Mouse (Mus musculus): ENCODE data around the gene Gpr55. TPM values are rescaled to one million over a fixed set of nuclear protein-coding genes. Genes with fewer than 3 reads are reported as not detected.
"Not testable (repeated sequence)": the region's sequence is repeated elsewhere in the genome, so short reads cannot be mapped to it uniquely, and the experiment has no call there.

The Gpr55 gene
- total RNA-seq (2021): not detected

- intact Hi-C loops (cut with DNase I): no loop called here
- DNase-seq (ENCODE audit: low spot score): no peak
Measured at GRCm38 (mm10) chr1:85960873-85961272, at the start of gene Gpr55. Gpr55 (minus strand) TSS chr1:85961007.

- peak; percentile 50 for DNase-seq (ENCODE audit: low spot score)
- intact Hi-C loops (cut with DNase I): loop anchor here (1.0 kb wide), 3 partner anchors 69 to 154 kb away; no protein-coding TSS in a partner anchor
Measured at GRCm38 (mm10) chr1:86007778-86008177, 47.0 kb upstream of the Gpr55 start.

DNA sequence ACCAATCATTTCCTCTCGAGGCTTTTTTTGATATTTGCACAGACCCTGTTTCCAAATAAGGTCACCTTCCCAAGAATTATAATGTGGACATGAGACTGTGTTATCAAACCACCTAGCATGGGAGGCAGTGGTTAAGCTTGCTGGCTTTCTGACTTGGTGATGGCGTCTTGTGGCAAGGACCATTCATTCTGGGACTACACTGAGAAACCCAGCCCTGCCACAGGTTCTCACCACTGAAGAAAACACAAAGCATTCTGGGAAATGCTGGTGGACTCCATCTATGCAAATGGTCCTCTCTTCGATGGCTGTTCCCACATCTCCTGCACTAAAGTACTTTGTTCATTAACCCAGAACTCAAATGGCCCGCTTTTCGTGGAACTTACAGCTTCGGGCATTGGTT is 45.2 kb upstream of the Gpr55 start:
- intact Hi-C loops (cut with DNase I): no loop called here
- no peak for DNase-seq (ENCODE audit: low spot score)

DNA sequence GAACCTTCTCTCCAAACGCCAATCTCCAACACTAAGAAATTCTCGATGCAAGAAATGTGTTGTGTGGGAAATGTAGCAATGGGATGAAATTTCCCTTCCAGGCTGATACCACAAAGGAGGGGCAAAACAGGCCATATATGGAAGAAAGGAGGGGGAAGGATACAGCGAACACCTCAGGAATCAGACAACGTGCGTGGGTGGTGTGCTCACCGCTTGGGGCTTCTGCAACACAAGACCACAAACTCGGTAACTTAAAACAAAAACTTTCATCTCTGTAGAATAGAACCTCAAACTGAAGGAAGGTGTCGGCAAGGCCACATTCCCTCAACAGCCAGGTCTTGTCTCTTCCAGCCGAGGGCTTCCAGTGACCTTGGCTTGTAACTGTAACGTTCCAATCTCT is 44.7 kb upstream of the Gpr55 start:
- no peak for DNase-seq (ENCODE audit: low spot score)
- intact Hi-C loops (cut with DNase I): no loop called here

- intact Hi-C loops (cut with DNase I): no loop called here
Measured at GRCm38 (mm10) chr1:85999853-86000570, 39.2 kb upstream of the Gpr55 start.

DNA sequence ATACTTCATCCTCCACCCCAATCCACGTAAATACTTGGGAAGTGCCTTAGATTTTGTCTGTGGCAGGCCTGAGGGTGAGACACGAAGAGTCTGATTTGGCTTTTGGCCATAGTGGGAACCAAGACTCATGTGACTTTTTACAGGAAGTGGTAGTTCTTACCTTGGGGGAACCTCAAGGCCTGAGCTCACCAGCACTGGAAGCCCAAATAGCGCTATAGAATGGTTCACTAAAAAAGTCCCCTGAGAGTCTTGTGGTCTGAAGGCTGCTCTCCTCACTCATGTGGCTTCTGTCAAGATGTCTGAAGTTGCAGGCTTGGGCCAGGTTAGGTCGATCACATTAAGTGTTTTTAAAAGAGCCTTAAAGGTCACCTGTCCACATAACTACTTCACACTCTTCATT is 37.2 kb upstream of the Gpr55 start:
- intact Hi-C loops (cut with DNase I): no loop called here
- DNase-seq (ENCODE audit: low spot score): no peak

More at GRCm38 (mm10) chr1:85999853-86000570, 39.2 kb upstream of the Gpr55 start:
- DNase-seq (ENCODE audit: low spot score): no peak

DNA sequence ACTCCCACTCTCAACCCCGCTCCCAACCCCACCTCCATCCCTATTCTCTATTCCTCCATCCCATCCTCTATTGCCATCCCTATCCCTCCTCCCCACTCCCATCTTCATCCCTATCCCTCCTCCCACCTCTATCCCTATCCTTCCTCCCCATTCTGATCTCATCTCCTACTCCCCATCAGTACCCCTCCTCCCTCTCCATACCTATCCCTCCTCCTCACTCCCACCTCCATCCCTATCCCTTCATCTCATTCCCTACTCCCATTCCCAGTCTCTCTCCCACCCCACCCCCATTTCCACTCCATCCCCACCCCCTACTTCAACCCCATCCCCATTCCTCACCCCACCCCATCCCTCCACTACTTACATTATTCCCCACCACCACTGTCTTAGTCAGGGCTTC is 36.4 kb upstream of the Gpr55 start:
- no peak for DNase-seq (ENCODE audit: low spot score)
- intact Hi-C loops (cut with DNase I): no loop called here

DNA sequence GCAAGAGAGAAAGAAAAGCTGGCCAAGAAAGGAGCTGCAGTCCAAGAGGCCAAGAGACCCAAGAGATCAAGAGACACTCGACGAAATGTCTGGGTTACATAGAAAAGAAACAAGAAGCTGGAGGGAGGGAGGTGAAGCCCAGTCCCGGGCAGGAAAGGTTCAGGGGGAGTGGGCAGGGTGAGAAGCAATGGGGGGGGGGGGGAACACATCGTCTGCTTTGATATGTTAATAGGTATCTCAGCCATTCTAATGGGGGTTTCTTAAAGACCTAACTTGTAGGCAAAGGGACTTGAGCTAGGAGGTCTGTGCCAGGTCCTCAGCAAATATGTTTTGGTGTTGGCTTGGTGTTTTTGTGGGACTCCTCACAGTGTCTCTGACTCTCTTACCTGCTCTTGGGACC is 32.7 kb upstream of the Gpr55 start:
- intact Hi-C loops (cut with DNase I): no loop called here
- no peak for DNase-seq (ENCODE audit: low spot score)

GRCm38 (mm10) chr1:85992175-85992574 is 31.4 kb upstream of the Gpr55 start:
- intact Hi-C loops (cut with DNase I): no loop called here
- DNase-seq (ENCODE audit: low spot score): no peak

GRCm38 (mm10) chr1:85988882-85989281 is 28.1 kb upstream of the Gpr55 start:
- intact Hi-C loops (cut with DNase I); DNase-seq (ENCODE audit: low spot score): not testable (repeated sequence)

- DNase-seq (ENCODE audit: low spot score): no peak
- intact Hi-C loops (cut with DNase I): no loop called here
Measured at GRCm38 (mm10) chr1:85988351-85988750, 27.5 kb upstream of the Gpr55 start.

DNA sequence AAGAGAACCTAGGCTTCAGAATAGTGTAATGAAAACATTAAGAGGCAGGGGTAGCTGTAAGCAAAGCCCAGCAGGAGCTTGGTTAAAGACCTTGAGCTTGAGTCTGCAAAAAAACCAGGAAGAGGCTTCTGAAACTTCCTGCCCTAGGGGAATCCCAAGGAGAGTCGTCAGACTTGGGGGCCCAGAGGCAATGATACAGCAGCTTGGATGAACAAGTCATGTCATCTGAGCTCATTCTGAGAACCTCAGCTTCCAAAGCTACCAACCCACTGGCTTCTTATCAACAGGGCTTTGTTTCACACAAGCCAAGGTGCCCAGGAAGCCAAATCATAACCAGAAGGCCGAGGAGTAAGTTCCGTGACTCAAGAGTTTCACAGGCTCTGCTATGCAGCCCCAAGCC is 25.0 kb upstream of the Gpr55 start:
- intact Hi-C loops (cut with DNase I): no loop called here
- DNase-seq (ENCODE audit: low spot score): no peak

DNA sequence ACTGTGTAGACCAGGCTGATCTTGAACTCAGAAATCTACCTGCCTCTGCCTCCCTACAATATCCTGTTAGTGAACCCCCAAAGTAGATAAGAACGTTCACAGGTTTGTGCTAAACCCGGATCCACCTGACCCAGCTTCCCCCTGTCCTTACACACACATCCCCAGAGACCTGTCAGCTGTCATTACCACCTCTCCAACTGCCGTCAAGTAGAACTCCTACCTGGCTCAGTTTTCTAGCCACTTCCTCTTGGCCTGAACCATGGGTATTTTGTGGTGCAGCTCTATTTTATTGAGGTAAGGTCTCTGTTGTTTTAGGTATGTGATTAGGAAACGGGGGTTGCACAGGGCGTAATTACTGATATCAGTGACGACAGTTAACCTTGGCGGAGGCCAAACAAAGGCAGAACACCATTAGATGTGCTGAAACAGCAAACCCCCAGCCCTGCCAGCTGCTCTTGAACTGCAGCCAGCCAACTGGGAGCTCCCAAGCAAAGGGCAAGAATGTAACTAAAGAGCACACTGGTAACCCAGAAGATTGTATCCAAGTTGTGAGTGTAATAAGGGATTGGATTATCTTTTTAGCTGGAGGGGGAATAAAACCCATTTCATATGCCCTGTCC is 21.0 kb upstream of the Gpr55 start:
- intact Hi-C loops (cut with DNase I): no loop called here
- no peak for DNase-seq (ENCODE audit: low spot score)

GRCm38 (mm10) chr1:85977709-85978108 is 16.9 kb upstream of the Gpr55 start:
- intact Hi-C loops (cut with DNase I): no loop called here

DNA sequence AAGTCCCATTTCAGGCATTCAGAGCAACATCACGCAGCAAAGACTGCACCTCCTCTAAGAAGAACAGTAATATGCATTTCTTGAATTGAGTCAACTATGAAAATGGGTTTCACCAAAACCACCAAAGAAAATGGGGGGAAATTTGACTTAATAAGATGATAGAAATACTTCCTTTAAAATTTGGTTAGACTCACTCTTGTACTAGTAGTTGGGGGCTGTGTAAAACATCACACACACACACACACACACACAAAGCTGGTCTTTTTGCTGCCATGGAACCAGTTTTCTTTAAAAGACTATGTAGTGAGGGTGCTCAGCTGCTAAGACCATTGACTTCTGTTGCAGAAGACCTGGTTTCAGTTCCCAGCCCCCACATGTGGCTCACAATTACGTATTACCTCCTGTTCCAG is 12.7 kb upstream of the Gpr55 start:
- DNase-seq (ENCODE audit: low spot score): no peak
- intact Hi-C loops (cut with DNase I): no loop called here

More at GRCm38 (mm10) chr1:85977709-85978108, 16.9 kb upstream of the Gpr55 start:
- no peak for DNase-seq (ENCODE audit: low spot score)

- no peak for DNase-seq (ENCODE audit: low spot score)
- intact Hi-C loops (cut with DNase I): no loop called here
Measured at GRCm38 (mm10) chr1:85972341-85972740, 11.5 kb upstream of the Gpr55 start.

- no peak for DNase-seq (ENCODE audit: low spot score)
- intact Hi-C loops (cut with DNase I): no loop called here
Measured at GRCm38 (mm10) chr1:85971070-85971469, 10.3 kb upstream of the Gpr55 start.

- intact Hi-C loops (cut with DNase I): no loop called here
- DNase-seq (ENCODE audit: low spot score): no peak
Measured at GRCm38 (mm10) chr1:85969519-85969918, 8.7 kb upstream of the Gpr55 start.

- no peak for DNase-seq (ENCODE audit: low spot score)
- intact Hi-C loops (cut with DNase I): no loop called here
Measured at GRCm38 (mm10) chr1:85969081-85969480, 8.3 kb upstream of the Gpr55 start.

- DNase-seq (ENCODE audit: low spot score): no peak
- intact Hi-C loops (cut with DNase I): no loop called here
Measured at GRCm38 (mm10) chr1:85965856-85966255, 5.0 kb upstream of the Gpr55 start.

DNA sequence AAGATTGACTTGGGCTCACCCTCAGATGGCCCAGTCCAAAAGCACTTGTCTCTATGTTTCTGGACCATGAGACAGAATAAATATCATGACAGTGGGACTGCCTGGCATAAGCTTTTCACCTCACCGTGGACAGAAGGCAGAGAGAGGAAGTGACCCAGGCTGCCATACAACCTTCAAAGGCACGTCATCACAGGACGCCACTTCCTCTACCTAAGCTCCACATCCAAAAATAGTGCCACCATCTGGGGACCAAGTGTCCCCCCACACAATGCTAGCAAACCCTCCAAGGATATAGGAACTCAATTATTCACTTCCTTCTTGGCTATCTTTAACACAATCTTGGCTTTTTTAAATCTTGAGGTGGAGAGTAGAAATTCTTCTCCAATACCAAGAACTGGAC is 1.3 kb upstream of the Gpr55 start:
- DNase-seq (ENCODE audit: low spot score): no peak
- intact Hi-C loops (cut with DNase I): no loop called here

DNA sequence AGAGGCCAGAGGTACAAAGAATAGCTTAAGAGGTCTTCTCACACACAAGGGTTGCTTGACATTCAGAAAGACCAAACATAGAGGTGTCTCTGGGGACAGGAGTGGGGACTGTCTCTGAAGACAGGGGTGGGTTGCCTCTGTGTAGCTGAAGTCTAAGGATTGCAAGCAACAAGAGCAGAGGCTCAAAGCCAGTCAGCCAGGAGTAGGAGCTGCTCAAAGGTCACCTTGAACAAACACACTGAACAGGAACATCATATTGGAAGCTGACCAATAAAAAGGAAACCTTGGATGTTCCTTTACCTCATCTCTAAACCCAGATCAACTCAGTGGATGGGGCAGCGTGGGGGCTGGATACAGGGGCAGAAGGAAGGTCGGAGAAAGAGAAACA is 924 bp downstream of the Gpr55 start:
- intact Hi-C loops (cut with DNase I): no loop called here
- no peak for DNase-seq (ENCODE audit: low spot score)

Measured in heart, postnatal 25 days (tissue).